Mouse (Mus musculus): ENCODE measurements around the gene Exog.

Exog gene

DNA sequence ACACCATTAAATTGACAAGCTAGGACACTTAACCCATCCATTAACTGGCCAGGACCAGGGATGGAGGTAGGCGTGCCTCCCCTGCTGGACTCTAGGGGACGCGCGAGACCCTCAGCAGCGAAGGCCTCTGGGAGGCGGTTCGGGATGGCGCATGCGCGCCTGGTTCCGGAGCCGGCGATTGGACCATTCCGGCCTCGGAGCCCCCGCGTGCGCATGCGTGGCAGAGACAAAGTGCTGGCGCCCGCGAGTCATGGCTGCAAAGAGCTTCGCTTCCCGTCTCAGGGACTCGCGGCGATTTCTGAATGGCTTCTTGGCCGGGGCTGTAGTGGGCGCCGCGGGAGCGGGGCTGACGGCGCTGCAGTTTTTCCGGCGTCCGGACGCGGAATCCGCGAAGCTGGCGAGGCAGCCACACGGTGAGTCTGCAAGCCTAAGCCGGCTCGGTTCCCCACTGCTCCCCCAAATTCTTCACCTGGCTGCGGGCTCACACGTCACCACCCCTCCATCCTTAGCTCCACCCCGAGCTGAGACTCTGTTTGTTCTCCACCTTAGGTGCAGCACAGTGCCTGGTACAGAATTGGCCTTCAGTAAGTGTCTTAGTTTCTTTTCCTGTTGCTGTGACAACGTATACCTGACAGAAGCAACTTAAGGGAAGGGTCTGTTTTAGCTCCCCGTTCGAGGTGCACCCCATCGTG is at the start of gene Exog:
Gene Exog (plus strand): TSS at position 206 of the 692 bp plus-strand sequence.
- peak; percentile 95 to 97 for DNase-seq (ENCODE audit: low spot score in 2 of 2)

DNA sequence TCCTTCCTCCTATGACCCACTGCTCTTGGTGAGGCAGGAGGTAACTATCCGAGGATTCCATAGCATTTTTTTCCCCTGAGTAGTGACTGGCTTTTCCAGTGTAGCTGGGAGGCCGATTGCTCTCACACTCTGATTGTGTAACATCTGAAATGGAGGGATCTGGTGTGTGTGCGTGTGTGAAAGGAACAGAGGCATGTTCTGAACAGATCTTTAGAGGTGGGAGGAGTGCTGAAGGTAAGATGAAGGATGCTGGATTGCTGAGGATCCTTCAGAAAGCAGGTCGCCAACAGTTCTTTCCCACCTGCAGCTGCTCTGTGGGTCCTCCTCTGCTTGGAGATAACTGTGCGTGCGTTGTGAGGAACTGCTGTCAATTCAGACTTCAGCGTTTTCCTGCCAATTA is 43.4 kb upstream of the Exog start:
- DNase-seq (ENCODE audit: low spot score in 2 of 2), result no peak

DNA sequence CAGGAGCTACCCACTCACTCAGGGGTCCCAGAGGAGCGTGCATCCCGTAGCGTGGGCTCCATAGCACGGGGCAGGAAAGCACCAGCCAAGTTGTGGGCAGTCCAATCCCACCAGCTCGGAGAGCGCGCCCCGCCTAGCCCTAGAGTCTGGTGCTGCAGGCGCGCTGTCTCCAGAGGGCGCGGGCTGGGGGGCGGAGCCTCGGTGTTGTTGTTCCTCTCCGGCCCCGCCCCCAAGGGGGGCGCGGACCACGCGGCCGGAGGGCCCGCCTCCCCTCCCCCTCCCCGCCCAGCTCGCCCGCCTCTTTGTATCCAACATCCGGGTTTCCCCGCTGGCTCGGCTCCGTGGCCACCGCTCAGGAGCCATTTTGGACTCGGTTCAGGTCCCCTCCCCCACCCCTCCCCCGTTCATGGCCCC is 42.9 kb upstream of the Exog start, which contains the start of gene Acvr2b:
Gene Acvr2b (plus strand): TSS at position 318 of the 414 bp plus-strand sequence.
- DNase-seq (ENCODE audit: low spot score in 2 of 2), result peak; percentile 90 to 92

DNA sequence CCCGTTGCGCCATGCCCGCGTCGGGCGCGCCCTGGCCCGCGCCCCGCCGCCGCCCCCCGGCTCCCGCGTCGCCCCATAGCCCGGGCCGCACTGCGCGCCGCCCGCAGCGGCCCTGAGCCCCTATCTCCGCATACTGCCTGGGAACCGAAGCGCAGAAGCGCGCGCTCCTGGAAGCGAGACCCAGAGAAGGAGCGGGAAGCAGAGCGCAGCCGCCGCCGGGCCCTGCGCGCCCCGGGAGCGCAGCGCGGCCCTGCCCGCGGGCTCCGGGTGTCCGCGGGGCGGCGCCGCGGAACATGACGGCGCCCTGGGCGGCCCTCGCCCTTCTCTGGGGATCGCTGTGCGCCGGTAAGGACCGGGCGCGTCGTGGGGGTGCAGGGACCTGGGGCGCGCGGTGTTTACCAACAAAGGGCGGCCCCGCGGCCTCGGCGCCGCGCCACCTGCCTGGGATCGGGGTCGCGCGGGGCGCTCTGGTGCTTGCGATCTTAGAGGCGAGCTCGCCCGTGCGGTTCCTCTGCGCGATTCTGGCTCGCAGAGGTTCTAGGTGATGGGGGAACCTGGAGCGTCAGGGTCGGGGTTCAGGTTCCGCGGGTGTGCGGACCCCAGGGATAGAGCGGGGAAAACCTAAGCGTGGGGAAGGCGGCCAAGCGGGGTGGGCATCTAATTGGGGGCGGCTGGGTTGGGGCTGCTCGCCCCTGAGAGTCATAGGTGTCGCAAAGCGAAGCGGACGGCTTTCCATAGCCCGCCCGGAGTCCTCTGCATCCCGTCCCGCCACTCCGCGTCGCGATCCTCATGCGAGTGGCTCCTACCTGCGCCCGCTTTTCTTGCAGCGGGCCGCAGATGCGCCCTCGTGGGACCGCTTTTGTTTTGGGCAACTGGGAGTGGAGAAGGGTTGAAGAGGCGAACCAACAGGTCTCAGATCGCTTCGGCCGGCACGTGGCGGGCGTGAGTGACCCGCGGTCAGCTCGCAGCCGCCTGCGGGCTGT is 42.2 kb upstream of the Exog start:
- peak in 1 of 2 experiments; percentile 44 for DNase-seq (ENCODE audit: low spot score in 2 of 2)

DNA sequence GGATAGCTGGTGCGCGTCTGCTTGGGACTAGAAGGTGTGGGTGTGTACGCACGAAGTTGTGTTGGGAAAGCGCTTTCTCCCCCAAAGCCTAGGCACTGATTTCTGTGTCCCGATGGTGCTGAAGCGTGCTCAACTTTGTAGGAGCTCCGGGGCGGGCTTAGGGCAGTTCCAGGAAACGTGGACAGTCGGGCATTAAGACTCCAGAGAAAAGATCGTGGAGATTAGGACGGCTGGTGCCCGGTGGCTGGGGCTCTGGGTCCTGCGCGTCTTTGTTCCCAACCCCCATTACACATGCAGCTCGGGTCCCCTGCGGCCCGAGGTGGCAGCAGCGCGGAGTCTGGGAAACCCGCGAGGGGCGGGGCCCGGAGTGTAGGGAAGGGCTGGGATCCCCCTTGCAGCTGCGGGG is 41.5 kb upstream of the Exog start:
- no peak for DNase-seq (ENCODE audit: low spot score in 2 of 2)

DNA sequence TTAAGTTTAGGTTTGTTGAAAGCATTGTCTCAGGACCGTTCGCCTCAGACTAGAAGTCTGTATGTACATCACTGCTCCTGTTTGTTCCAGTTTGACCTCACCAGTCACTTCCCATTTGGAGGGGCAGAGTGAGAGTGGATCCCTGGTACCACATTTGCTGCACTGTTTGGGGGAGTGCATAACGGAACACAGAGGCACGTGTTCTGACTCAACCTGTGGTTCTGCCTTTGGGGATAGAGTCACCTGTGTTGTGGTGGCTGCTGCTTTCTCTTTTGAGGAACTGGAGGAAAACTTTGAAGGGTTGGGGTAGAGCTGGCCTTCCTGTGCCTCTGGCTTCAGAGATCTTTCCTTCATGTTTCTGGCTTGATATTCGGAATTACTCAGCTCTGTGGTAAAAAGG is 40.7 kb upstream of the Exog start:
- DNase-seq (ENCODE audit: low spot score in 2 of 2), result no peak

DNA sequence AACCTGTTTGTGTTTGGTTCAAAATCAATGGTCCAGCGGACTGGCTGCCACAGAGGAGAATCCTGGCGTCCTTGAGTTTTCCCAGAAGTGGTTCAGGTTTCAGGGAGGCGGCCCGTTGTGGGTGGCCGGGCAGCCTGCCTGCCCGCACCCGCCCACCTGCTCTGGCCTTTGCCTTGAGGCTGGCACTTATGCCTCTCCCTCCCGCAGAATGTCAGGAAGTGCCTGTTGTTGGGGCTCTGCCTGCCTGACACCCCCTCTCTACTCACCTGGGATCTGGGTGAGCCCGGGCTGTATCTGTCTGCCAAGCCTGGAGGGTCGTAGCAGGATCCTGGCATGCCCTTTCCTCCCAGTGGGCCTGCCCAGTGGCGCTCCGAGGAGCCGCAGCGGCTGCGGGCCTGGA is 36.9 kb upstream of the Exog start:
- no peak for DNase-seq (ENCODE audit: low spot score in 2 of 2)

DNA sequence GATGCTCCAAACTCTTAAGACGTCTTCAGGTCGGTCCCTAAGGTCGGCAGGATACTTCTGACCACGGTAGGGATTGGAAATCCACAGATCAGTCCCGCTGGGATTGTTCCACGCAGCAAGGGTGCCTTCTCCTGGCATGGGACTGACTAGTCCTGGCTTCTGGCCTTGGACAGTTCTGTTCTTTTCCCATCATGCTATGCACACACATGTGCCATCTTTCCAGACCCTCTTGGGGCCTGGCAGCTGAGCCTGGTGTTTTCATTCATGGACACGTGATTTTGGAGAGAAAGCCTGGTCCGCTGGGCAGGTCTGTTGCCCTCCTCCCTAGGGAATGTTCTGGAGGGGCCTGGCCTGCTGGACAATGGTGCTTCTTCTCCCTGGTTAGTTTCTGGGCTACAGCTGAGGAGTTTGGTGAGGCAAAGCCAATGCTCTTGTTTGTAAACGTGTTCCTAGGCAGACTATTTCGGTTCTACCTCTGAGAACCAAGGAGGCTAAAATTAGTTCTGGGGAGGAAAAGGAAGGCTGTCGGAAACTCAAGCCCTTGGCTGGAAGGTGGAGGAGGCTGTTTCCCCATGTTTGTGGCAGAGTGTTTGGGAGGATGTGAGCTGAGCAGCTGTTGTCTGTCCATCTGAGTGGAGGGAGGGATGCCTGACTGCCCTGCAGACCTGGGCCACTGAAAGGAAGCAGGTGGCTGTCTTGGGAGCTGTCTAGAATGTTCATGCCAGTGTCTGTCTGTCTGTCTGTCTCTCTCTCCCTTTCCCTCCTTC is 35.7 kb upstream of the Exog start:
- no peak for DNase-seq (ENCODE audit: low spot score in 2 of 2)

DNA sequence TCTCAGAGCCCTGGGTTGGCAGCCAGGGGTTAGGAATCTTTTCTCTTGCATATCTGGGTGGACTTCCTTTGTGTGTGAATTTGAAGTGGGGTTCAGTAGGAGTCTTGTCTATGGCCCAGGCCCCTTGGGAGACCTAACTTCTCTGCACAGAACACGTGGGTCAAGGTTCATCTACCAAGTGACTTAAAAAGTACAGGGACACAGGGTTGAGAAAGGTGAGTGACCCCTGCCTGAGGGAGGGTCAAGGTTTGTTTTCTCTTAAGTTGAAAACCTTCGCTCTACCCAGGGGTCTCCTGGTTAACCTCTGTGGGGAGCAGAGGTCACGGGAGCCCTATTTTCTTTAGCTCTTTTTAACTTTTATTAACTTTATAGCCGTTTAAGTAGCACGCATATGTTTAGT is 34.9 kb upstream of the Exog start:
- DNase-seq (ENCODE audit: low spot score in 2 of 2), result no peak

DNA sequence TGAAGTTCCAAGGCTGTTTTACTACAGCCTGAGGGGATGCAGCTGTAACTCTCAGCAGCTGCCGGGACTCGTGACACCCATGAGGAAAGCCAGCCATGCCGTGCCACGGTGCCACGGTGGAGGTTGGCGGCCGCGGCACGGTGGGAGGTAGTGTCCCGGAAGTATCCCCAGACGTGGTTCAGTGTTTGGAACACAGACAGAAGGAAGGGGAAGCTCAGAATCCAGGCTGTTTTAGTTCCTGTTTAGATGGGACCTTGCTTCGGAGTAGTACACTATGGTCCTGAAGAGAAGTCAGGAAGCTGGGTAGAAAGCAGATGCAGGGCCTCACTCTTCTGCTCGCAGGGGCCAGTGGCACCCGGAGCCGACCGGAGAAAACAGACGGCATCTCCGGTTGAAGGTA is 26.7 kb upstream of the Exog start:
- DNase-seq (ENCODE audit: low spot score in 2 of 2), result no peak

DNA sequence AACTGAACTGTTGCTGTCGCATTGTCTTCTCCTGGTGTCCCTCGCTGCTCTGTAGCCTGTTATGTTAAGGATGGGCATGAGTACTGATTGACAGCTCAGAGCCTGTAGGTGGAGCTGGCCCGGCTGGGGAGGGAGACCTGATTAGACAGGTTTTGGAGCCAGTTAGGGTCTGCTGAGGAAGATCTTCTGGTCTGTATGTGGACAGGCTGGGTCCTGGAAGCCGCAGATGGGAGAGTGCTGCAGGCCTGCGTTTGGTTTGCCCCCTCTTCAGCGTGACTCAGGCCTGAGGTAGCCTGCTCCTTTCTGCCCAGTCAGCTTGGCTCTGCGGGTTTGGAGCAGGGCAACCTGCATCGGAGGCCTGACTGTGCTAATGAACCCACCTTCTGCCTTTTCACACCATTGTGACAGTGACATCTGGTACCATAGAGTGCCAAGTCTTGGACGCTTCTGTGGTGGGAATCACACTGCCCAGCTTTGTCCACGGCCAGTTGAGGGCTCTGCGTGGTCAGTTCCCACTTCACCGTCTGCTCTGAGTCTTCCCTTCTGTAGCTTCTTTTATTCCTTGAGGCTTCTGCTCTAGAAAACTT is 24.8 kb upstream of the Exog start:
- no peak for DNase-seq (ENCODE audit: low spot score in 2 of 2)

DNA sequence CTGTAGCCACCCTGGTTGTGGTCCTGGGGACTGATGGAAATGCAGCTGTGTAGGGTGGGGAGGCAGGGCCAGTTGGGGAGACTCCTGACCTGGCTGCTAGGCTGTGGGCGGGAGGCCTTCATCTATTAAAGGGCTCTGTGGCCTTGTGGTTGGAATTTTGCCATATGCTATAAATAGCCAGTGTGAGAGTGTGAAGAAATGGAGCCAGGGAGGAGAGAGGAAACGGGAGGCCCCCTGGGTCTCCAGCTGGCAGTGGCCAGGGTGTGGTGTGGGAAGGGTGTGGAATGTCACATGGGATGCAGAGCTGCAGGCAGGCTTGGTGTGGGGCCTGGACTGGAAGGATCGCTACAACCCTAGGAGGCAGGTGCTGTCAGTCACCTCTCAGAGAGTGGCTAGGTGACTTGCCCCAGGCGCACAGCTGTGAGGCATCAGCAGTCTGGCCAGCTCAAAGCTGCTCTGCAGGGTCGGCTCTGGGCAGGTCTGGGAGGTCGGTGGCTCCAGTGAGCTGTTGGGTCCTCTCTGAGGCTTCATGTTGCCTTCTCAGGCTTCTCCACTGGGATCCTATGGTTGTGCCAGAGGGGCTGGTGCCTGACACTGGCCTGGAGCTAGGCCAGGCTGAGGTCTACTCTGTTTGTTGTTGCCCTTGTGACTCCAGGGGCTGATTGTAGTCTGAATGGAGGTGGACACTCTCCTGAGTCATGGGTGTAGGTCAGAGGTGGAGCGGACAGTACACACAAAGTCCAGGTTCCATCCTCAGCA is 19.3 kb upstream of the Exog start:
- DNase-seq (ENCODE audit: low spot score in 2 of 2), result no peak

DNA sequence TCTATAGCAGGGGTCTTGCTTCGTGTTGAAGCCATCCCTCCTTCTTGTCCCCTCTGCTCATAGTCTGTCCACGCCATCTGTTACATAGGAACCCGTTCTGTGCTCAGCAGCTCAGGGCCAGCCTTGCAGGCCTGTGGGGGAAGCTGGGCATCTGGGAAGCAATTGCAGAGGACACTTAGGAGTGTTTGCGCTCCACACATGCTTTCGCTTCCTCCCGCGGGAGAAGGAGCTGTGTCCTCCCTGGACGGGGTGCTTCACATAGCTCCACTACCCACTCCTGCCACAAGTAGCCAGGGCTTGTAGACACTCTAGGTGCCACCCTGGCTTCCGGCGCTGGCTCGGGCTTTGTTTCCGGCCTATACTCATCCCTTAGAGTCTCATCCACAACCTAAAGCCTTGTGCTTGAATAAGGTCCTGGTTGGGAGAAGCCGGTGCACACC is 18.7 kb upstream of the Exog start:
- no peak for DNase-seq (ENCODE audit: low spot score in 2 of 2)

DNA sequence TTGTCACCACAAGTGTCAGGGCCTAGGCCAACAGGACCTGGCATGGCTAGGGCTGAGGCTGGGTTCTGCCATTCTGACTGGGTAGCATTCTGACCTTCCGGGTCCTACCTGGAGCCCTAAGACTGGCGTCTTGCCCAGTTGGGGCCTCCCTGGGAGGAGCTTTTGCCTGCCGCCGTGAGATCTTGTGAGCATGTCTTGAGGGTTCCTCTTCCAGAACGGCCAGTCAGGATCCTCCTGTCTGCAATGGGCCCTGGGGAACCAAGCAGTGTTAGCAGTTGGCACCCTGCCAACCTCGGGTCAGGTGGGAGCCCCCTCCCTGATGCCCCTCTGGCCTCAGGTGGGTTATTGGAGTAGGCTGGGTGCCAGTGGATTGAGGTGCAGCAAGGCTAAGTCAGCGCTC is 18.3 kb upstream of the Exog start:
- no peak for DNase-seq (ENCODE audit: low spot score in 2 of 2)

DNA sequence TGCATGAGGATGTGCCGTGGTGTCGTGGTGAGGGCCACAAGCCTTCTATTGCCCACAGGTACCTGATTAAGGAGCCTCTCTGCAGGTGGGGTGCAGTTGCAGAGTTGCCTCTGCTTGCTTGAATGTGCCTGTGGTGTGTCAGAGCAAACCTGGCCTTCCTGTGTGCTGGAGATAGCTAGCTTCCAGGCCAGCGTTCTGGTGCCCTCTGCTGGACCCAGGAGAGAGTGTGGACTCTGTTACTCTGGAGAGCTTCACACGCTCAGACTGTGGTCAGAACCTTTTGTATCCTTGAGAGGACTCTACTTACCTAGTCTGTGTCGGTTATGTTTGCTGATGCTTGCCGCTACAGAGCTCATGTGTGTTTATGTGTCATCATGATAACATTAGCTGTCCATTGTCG is 14.4 kb upstream of the Exog start:
- peak; percentile 64 to 74 for DNase-seq (ENCODE audit: low spot score in 2 of 2)

DNA sequence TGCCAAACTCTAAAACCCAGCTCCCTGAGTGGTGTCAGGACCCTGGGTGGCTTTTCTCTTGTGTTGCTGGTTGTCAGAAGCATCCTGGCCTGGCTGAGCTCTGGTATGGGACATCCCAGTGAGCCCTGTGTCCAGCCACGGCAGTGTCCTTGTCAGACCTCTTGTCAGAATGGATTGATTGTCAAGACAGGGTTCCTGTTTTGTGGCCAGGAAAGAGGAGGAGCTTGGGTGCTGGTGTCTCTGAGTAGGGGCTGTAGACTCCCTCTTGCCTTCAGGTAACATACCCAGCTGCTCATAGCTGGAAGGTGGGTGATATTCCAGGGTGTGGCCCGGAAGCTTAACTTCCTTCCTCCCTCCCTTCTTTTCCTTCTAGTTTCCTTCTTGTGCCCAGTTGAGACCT is 8.9 kb upstream of the Exog start:
- DNase-seq (ENCODE audit: low spot score in 2 of 2), result no peak

DNA sequence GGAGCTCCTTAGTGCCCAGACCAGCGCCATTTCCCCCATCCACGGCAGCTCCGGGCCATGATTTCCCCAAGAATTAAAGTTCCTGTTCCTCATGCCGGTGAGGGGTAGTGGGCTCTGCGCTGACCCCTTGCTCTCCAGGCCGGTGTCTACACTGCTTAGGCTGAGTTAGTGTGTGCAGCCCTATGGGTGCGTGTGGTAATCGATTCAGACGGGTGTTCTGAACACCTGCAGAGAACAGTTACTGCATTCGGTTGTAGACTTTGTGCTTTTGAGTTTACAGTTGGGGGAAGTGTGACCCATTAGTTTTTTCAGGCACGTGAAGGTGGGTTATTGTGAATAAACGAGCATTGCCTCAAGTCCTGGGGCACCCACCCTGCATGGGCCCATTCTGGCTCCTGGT is 6.7 kb upstream of the Exog start:
- no peak for DNase-seq (ENCODE audit: low spot score in 2 of 2)

DNA sequence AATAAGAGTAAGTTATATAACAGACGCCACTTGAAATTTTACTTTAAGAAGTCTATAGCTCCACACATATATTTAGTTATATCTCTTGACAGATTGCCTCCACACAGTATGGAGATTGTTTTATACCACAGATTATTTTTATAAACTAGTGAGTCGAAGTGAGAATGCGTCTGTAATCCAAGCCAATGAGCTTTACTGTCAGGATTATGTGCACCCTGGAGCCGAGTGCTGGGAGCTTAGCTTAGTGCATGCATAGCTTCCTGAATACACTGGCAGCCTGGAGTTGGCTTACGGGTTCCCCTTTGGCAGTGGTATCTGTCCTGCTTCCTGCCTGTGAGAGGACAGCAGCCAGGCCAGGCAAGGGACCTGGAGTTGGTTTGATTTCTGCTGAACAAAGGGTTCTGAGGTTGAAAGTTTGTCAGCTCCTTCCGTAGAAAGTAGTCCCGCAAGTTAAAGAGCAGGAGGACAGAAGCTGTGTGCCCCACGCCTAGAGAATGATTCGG is 6.2 kb upstream of the Exog start:
- no peak for DNase-seq (ENCODE audit: low spot score in 2 of 2)

DNA sequence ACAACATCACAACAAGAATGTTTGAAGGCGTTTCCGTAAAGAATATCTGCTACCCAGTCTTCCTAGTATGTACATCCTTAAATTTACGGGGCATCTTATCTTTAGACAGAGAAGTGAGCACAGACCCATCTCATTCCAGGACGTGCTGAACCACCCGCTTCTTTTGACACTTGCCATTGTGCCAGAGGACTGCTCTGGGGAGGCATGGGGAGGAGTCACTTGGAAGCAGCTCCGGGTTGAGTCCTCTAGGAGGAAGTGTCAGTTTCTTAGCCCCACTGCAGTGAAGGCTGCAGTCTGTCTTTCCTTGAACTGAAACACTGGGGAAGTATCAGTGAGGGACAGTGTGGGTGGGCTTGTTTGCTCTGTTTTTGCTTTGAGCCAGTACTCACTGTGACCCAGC is 994 bp downstream of the Exog start:
- DNase-seq (ENCODE audit: low spot score in 2 of 2), result no peak

DNA sequence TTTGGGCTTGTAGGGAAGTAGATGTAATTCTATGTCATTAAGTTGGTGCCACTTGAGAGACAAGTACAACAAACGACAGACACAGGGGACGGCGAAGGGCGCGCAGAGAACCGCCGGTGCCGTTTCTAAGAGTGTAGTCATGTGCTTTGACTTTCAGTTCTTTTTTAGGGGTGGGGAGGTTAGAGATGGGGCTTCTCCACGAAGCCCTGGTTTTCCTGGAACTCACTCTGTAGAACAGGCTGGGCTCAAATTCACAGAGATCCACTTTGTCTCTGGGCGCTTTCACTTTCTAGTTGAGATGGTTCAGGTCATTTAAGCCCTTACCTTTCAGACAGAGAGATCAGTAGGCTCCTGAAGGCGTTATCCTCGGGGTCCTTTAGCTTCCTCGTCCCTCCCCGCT is 11.2 kb downstream of the Exog start:
- DNase-seq (ENCODE audit: low spot score in 2 of 2), result no peak

DNA sequence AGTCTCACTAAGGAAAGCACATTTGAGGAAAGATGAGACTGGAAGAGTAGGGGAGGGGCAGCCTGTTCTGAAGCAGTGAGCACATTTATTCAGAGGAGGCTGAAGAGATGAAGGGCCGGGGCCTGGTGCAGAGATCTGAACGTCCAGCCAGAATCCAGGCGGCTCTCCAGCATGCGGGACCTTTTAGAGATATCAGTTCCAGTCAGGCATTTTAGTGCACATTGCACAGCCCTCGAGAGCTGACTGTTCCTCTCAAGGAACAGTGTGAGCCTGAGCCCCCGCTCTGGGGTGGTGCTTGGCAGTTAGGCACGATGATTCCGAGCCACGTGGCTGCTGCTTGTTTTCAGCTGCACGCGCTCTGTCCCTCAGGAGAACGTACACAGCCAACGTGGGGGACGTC is 12.4 kb downstream of the Exog start:
- DNase-seq (ENCODE audit: low spot score in 2 of 2), result no peak
